Mouse (Mus musculus) inflammation-experienced regulatory T-cells, adult 16 weeks (primary cell): ENCODE measurements around the gene 4933407L21Rik. TPM values are rescaled to one million over a fixed set of nuclear protein-coding genes. Genes with fewer than 3 reads are reported as not detected.

Source experiments
- polyA plus RNA-seq: library from polyadenylated mRNA; unstranded; fragments of 100-300 nt; shearing (Covaris generic); gene quantifications from one replicate; pipeline ENCODE4 v1.2.1, GENCODE M21; 2017

Gene 4933407L21Rik
- 0.69 TPM for polyA plus RNA-seq

GRCm38 (mm10) chr1:85928057-85928687 is at the start of gene 4933407L21Rik:
Gene 4933407L21Rik, plus strand, starts transcription at chr1:85928483.

GRCm38 (mm10) chr1:85894231-85894747 is 34.0 kb upstream of the 4933407L21Rik start, which contains the start of gene Itm2c:
Gene Itm2c, plus strand, starts transcription at chr1:85894281.

GRCm38 (mm10) chr1:85960873-85961272 is 32.6 kb downstream of the 4933407L21Rik start, which contains the start of gene Gpr55:
Gene Gpr55, minus strand, starts transcription at chr1:85961007.

Other genes starting within 250 kb of the 4933407L21Rik start
- 37.6 TPM for gene A630001G21Rik, start 149.8 kb upstream of the 4933407L21Rik start, polyA plus RNA-seq
- 40.2 TPM for gene Cab39, start 135.0 kb upstream of the 4933407L21Rik start, polyA plus RNA-seq
- gene Itm2c, start 34.2 kb upstream of the 4933407L21Rik start, polyA plus RNA-seq, result 595 TPM
- gene Gpr55, start 32.5 kb downstream of the 4933407L21Rik start, polyA plus RNA-seq, result 14.1 TPM
- gene Spata3, start 88.3 kb downstream of the 4933407L21Rik start, polyA plus RNA-seq, result not detected
- not detected for gene 2810459M11Rik, start 117.4 kb downstream of the 4933407L21Rik start, polyA plus RNA-seq
- 134 TPM for gene Psmd1, start 135.9 kb downstream of the 4933407L21Rik start, polyA plus RNA-seq
- gene Htr2b, start 183.5 kb downstream of the 4933407L21Rik start, polyA plus RNA-seq, result 0.43 TPM
- gene Gm21972, start 205.2 kb downstream of the 4933407L21Rik start, polyA plus RNA-seq, result not detected
- gene Armc9, start 226.3 kb downstream of the 4933407L21Rik start, polyA plus RNA-seq, result 11.0 TPM